Mouse (Mus musculus): ENCODE measurements around the gene Gm6993.

Gene Gm6993

DNA sequence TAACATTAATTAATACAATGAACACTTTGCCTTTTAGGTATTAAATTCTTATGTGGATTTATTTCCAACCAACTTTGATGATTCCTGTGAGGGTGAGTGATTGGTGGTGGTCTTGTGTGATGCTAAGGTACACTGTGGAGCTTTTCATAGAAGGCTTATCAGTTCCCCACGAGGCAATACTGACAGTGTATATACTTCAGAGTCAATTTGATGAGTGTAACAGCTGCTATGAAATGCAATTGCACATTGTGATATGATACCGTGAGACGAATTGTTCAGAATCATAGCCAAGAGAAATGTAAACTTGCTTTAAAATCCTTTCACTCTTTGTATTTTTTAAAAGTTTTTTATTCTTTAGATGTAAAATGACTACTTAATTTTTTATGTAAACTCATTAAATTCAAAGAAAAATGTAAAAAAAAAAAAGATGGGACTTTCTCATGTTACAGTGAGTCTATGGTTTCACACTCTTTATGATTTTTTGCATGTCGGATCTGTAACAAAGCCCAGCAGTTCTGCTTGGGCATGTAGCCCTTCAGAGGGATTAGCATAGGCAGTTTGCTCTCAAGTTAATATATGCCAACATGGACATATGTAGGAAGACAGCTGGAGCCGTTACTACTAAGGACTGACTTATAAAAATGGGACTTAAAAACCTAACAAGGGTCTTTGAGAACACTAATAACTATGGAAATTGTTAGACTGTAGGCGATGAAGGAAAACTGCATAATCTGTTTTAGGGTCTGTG, 1.2 kb downstream of the Gm6993 start:
- DNase-seq = no peak

DNA sequence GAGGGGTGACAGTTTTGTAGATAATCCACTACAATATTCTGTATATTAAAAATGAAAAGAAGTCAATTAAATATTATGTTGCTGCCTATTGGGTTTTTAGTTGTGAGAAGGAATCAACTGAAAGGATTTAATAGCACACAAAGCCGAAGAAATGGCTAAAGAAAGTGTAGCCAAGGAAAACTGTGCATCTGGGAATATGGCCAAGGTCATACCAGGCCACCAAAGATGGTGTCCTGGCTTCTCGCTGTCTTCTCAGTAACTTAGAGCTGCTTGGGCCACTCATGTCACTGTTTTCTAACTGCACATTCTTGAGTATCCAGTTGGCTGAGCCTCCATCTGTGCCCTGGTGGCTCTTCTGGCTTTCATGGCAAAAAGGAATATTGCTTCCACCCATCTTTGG, 3.4 kb downstream of the Gm6993 start:
- no peak for DNase-seq

DNA sequence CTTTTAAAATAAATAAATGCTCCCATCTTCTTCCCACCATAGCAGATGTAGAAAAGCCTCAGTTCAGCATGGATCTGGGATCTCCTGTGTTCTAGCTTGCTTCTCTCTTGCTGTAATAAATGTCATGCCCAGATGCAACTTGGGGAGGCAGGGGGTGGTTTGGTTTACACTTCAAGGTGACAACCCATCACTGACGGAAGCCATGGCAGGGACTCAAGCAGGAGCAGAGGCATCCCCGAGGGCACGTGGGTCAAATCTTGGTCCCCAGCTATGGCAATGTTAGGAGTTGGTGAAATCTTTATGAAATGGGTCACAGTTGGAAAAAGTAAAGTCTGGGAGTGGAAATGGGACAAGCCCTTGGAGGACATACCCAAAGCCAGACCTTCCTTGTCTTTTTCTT, 4.1 kb downstream of the Gm6993 start:
- no peak for DNase-seq

DNA sequence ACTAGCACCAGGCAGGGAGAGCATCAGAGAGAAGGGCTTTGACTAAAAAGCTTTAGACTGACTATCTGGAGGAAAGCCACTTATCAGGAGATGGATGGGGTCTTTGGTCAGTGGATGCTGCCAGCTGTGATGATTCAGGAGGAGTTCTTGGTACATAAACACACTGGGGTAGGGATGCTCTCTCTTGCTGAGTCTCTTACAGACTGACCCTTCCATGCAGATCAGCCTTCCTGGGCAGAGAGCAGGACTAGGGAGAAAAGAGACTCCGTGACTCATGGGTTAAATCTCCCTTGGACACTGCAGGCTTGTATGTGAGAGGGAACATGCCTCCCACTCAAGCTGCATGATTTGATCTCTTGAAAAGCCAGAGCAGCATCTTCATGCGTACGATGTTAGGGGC, 5.6 kb downstream of the Gm6993 start:
- DNase-seq = no peak

DNA sequence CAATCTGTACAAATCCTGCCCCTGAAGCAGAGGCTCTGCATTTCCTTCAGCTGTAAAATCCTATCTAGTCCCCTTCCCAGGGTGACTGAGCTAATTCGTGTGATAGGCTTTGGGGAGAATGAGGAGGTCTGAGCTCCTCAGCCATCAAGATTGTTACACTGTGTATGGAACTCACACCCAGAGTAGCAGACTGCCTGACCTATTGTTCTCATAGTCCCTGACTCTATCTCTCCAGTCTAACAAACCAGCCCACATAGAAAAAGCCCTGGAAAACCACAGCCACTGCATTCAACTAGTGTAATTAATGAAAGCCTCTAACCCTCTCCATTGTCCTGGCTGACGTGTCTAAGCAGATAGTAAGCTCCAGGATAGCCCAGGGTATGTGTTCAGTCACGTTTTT, 6.0 kb downstream of the Gm6993 start:
- no peak for DNase-seq

DNA sequence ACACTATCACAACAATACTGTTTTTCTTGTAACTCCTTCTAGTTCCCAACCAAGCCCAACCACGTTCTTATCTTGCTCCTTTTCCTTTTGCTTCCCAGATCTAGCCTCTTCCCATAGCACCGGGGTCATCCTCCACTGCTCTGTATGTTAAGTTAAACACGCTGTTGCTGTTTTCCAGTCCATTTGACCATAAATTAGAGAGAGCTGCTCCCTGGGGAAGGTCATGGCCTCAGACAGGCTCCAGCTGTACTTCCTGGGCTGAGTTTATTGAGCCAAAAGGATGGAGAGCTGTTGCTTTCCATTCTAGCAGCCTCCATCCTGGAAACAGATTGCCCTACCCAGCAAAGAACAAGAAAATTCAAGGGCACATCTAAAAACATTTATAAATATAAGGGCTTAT, 7.6 kb downstream of the Gm6993 start:
- no peak for DNase-seq

DNA sequence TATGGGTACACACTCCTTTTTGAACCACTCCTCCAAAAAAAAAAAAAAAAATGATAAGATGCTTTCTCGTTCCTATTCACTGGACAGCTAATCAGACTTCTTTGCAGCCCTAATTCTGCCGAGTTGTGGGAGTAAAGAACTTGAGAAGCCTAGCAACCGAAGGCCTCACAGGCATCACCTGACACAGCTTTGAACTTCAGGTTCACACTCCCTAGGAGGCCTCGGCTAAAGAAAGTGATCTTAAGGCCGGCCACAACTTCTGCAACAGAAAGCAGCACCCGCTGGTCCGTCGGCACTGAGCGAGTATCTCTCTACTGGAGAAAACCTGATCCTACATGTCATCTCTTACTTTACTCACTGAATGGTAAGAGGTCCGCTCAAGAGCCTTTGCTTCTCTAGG, 8.1 kb downstream of the Gm6993 start:
- no peak for DNase-seq

DNA sequence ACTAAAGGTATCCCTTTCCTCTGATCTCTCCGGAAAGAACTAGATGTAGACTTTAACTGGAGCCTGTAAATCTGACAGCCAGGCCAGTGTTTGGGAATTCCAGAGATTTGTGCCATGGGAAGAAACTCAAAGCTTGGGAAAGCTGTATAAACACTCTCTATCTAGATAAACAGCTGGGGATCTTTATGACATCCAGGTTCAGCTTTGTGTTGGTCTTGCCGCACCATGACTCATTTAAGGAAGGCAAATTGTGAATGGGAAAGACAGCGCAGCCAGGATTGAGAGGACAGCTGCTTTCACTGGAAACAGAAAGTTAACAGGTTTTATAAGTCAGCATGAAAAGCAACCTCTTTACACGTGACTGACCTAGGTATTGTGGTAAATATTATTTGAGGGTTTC, 11.7 kb downstream of the Gm6993 start:
- no peak for DNase-seq

DNA sequence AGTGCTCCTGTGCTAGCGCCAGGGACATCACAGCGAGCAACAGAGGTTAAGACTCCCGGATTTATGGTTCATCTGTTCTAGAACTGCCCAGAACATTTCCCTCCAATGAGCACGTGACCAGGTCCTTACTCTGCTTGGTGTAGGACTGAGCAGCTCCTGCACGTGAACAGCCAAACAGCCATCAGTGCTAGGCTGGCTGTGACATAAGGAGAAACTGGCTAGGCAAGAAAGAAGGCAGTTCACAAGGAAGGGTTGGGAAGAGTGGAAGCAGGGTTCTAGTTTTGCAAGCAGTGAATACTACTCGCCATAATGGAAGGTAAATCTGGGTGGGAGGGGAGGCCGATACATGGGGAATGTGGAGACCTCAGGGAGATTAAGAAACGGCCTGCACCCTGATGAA, 14.4 kb downstream of the Gm6993 start:
- no peak for DNase-seq

DNA sequence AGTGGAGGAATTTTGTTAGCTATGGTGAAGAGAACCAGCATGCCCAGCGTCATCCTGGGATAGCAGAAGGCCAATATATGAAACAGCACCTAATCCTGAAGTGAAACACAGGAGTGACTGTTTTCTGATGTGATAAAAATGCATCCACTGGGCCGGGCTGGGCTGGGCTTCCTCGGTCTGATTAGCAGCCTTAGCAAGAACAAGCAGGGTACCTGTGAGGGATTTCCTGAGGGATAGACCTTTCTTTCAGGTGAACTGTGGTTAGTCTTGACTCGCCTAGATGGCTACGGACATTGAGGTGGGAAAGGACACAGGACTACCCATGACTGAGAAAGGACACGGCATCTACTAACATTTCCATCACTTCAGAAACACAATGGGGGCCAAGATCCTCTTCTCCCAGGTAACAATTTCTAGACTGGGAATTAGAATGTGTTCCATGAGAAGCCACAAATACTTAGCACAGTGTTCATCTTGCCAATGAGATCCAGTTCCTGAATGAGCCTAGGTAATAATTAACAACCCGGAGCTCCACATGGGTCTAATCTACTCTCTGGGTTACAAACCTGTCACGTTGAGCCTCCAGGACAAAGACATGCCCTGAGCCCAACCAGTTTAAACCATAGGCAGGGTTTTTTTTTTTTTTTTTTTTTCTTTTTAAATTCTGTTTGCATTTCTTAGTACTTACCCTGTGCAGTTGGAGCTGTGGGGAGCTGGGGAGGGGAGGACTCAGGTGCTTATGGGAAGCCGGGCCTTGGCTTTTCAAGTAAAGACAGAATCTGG, 15.7 kb downstream of the Gm6993 start:
- no peak for DNase-seq

DNA sequence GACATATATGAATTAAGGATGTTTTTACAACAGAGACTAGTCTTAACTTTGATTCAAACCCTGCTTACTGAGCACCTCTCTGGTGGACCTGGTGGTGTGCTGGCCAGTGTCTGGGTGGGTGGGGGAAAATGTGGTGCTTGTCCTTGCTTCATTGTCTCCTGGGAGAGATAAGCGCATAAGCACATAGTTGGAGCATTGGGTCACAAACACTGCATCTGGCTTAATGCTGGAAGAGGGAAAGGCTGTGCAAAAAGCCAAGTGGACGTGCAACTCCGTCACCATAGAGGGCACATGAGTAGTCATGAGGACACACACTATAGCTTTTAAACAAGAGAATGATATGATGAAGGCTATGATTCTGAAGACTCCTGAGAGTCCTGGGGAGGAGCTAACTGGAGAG, 21.3 kb downstream of the Gm6993 start:
- DNase-seq = no peak

DNA sequence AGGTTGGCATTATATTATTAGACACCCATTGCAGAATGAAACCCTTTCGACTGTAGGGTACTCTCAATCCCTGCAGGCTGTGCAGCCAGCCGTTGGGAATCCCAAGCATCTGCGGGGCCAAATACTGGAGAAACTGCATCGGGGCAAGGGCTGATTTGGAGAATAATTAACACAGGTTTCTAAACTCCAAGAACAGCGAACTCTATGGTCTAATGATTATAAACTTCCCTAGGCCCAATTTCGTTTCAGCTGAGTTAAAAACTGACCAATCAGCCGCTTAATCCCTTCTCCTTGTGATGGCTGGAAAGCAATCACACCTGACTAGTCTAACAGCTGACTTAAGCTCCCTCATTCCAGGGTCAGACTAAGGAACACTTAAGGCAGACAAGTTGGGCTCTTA, 23.4 kb downstream of the Gm6993 start:
- DNase-seq = no peak

DNA sequence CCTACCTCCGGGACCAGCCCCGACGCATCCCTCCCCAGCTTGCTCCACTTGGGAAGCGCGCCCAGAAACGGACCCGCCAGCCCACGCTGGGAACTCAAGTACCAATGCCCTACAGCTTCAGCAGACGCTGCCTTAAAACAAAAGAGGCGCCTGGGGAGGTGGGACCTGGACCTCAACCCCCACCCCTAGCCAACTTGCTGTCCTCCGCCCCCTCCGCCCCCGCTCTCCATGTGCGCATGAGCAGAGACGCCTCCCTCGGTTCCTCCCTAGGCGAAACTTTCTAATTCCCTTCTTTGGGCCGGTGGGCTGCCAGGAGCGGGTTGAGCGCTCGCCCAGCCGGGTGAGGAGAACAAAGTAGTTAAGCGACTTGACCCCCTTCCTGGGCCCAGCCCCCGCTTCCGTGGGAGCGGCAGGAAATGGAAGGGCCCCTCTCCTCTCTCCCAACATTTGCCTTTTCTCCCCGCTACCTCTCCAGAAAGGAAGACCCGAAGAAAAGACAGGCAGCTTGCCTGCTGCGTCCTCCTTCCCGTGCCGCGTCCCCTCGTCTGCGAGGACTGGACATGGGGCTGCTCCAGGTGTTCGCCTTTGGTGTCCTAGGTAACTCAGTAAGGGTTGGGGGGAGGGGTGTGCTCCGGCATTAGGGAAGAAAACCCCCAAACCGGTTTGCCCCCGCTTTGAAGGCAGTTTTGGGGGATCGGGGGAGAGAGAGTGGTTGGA, 24.6 kb downstream of the Gm6993 start, which contains the start of gene Lamb1:
Gene Lamb1 (plus strand): TSS at position 230 of the 717 bp plus-strand sequence.
- DNase-seq = no peak

DNA sequence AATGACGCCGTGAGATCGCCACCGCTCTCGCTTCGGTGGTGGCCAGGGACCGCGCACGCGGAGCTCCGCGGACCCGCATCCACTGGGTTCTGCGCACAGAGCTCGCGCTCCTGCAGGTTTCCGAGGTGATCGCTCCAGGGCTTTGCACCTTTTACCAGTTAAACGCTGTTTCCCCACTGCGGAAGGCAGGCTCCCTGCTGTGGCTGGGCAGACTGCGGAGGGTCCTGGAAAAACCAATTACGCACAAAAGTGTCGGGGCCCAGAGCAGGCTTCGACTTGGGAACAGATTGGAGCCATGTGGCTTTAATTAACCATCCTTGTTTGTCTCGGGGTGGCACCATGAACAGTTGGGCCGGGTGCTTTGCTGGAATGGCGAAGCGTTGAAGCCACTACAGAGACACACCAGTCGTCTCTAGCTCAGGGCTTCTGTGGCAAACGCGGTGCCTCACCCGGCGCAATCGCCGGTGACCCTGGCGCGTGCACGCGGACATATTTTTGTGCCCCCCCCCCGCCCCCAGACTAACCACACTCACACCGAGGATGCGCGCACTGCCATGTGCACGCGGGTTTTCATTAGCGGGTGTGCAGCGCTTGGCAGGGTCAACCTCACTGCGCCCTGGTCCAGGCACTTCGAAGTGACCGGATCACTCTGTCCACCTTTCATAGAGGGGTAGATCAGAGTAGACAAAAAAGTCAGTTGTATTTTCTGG, 25.3 kb downstream of the Gm6993 start:
- no peak for DNase-seq

DNA sequence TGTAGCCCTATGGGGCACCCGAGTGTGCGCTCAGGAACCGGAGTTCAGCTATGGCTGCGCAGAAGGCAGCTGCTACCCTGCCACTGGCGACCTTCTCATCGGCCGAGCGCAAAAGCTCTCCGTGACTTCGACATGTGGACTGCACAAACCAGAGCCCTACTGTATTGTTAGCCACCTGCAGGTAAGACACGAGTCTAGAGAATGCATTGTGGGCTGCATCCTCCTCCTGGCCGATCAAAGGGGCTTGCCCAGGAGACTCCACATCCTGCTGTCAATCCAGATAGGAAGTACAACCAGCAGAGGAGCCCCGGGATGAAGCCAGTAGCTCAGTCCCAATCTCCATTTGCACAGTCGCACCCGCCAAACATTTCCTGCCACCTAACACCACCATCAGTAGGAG, 26.1 kb downstream of the Gm6993 start:
- DNase-seq = no peak

DNA sequence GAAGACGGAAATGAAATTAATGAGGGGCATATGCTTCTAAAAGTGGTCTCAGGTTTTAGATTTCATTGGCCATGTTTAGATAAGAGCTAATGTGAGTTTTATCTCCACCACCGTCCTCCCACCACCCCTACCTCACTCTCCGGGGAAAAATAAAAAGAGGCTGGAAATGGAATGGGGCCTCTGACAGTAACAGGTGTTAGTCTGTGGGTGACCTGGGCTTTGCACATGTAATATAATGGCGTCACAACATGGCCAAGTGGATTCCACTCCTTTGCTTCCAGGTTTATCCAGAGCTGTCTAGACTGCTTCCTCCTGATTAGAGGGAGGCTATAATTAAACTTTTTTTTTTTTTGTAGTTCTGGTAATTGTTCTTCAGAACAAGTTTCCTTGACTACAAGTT, 26.8 kb downstream of the Gm6993 start:
- DNase-seq = no peak

DNA sequence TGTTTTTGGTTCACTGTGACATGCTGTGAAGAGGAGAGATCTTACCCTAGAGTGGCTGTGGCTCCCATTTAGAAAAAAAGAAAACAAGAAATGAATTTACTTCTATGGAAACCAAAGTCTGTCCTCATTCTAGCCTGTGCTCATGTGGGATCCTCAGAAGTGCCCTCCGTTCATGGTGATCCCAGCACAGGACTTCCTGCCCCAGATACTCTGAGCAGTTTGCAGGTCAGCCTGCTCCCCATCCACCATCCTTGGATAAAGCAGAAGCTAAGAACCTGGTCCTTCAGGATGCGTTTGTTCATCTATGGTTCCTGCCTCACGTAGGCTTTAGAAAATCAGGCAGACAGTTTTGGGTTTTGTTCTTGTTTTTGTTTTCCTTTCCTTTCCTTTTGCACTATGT, 27.7 kb downstream of the Gm6993 start:
- DNase-seq = no peak

DNA sequence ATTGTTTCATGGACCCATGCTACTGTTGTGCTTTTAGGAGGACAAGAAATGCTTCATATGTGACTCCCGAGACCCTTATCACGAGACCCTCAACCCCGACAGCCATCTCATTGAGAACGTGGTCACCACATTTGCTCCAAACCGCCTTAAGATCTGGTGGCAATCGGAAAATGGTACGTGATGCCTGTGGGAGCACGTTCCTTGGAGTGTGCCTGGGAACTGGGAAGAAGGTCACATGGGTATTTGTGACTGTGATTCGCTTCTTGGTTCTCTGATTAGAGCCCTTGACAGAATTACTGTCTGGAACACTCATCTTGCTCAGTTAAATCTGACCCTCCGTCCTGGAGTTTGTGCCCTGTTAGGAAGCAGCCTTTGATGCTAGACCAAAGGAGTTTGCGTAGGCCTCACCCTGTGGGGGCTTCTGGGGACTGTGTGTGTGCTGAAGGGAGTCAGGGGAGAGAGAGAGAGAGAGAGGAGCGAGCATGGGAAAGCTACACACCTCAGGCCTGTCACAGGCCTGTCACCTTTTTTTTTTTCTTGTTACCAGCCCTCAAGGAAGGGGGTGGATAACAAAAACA, 28.5 kb downstream of the Gm6993 start:
- no peak for DNase-seq

DNA sequence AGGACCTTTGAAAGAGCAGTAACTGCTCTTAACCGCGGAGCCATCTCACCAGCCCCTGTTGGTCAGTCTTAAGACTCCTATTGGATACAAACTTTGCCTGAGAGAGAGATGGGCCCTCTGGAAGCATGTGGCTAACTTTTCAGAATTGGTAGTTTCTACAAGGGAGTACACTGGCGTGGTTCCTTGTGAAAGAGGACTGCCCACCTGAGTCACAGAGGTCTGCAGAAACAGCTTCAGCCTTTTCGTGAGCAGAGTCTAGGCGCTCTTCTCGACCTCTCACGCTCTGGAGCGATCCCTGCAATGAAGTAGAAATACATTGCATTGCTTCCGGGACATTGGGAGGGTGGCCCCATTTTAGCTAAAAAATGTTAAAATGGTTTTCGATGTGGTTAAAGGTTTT, 29.8 kb downstream of the Gm6993 start:
- no peak for DNase-seq

DNA sequence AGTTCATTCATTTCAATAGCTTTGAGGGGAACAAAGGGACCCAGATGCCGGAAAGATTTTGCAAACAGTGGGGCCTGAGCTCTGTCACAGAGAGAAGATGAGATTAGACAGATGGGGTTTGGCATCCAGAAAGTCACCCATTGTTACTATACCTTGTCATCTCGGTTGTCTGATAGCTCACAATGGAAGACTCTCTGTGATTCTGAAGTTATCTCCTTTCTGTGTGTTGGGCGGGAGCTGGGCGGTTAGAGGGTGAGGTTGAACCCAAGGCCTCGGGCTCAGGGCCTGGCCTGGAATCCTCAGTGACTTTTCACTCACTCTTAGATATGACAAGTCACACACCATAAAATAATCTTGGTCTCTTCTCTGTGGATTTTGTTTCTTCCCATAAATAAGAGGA, 30.2 kb downstream of the Gm6993 start:
- no peak for DNase-seq

DNA sequence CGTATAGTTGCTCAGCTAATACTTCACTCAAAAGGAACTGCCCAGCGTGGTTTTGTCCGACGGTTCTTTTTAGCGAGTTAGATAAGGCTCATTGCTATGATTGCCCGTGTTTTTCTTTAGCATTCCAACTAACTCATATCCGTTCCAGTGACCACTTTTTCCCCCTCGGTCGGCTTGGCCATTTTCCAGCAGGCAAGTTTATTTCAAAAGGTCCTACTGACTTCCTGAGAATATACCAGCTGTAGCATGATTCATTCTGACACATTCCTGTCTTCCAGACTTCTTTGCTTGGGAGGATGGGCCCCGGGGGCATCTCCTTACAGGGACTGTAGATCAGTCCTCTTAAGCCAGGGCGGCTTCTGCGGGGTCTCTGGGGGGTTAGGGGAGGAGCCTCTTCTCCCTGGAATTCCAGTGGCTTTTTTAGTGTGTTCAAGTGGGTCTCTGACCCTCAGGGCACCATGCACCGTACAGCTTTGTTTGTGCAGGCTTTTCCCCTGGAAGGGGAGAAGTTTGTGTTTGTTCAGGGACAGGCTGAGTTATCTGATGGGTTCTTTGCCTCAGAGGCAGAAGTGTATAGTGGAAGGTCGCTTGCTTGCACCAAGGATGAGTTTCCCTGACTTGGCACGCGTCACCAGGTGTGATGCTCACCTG, 30.9 kb downstream of the Gm6993 start:
- DNase-seq = no peak

DNA sequence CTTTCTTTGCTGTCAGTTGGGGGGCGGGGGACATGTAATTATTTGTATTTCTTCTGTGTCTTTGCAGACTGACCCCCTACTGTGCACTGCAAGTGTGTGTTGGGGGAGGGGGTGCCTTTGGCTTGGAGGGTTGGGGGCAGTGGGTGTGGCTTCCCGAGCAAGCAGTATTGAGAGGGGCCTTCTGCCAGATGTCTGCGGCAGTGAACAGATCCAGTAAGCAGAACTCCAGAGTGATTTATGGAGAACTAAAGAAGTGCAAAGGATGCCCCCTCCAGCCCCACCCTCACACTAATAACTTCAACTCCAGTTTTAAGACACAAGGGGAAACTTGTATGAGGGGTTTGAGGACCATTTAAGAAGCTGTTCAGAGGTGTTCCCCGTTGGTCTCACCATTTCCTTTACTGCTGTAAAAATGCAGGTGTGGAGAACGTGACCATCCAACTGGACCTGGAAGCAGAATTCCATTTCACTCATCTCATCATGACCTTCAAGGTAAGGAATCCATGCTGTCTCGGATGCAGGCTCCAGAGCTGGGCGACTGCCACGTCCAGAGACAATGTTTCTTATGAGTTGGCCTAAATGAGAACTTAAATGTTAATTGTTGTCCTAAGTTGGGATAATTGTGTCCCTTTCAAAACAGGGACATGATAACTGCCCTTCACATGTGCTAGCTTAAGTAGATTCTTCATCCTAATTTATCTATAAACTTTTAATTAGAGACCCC, 31.6 kb downstream of the Gm6993 start:
- DNase-seq = no peak
